Mouse (Mus musculus) CH12.LX (cell line): ENCODE measurements at regions not wholly inside any gene's neighbourhood (a gene's known extent, or its start where the extent isn't known, plus 50 kb on each side); places are given as distances from the start of the nearest gene placed in this dataset.

Experiments
- DNase-seq: peaks from one replicate; pipeline ENCODE4 v3.0.0-alpha.2; 2013; ENCODE audit errors: extremely low read depth
- H3K27ac ChIP-seq: 2 replicates; pipeline ENCODE4 v1.5.1; 2012; ENCODE audit warnings: low read depth, mild to moderate bottlenecking, control low read depth, moderate library complexity; ENCODE audit not compliant: insufficient read depth
- H3K27me3 ChIP-seq: replicated peaks from 2 replicates; pipeline ENCODE3; 2012; ENCODE audit warnings: inconsistent platforms
- H3K36me3 ChIP-seq, 2 experiments: replicated peaks in 1 of 2; 2 replicates each; pipeline versions ENCODE3 to v1.6.1; 2012; ENCODE audit warnings: inconsistent platforms in 1 of 2, low read length in 1 of 2, mild to moderate bottlenecking in 1 of 2, mixed read lengths in 1 of 2, moderate library complexity in 1 of 2; ENCODE audit not compliant: control insufficient read depth in 1 of 2, insufficient read depth in 1 of 2
- H3K4me1 ChIP-seq, 2 experiments: 2 replicates each; pipeline ENCODE4 v1.6.1; 2012; ENCODE audit warnings: inconsistent platforms in 1 of 2, moderate library complexity in 1 of 2; ENCODE audit not compliant: insufficient read depth in 2 of 2, control insufficient read depth in 1 of 2
- H3K4me2 ChIP-seq: 2 replicates; pipeline ENCODE4 v1.6.1; 2012; ENCODE audit warnings: low read depth, mild to moderate bottlenecking, control low read depth; ENCODE audit not compliant: poor library complexity, insufficient read depth, severe bottlenecking
- H3K4me3 ChIP-seq, 3 experiments: fragments of 150-350 bp in 1 of 3; sonication (generic) in 1 of 3; replicated peaks in 1 of 3; 2 replicates each; pipeline versions ENCODE3 to v1.5.1; 2011 to 2012; ENCODE audit warnings: low read depth in 2 of 3, low read length in 2 of 3, mild to moderate bottlenecking in 2 of 3, moderate library complexity in 2 of 3, control low read depth in 1 of 3, improper control_type of control experiment in 1 of 3, inconsistent platforms in 1 of 3, mixed read lengths in 1 of 3; ENCODE audit not compliant: poor library complexity in 1 of 3
- H3K79me2 ChIP-seq: replicated peaks from 2 replicates; pipeline ENCODE4 v1.6.1; 2012; ENCODE audit warnings: mild to moderate bottlenecking, moderate library complexity; ENCODE audit not compliant: control insufficient read depth, poor library complexity, insufficient read depth, severe bottlenecking; ENCODE audit errors: extremely low read depth
- H3K9ac ChIP-seq: 2 replicates; pipeline ENCODE4 v1.6.1; 2012; ENCODE audit warnings: low read depth, mild to moderate bottlenecking, control low read depth, moderate library complexity; ENCODE audit not compliant: insufficient read depth
- H3K9me3 ChIP-seq: replicated peaks from 2 replicates; pipeline ENCODE3; 2012; ENCODE audit warnings: low read length, inconsistent platforms, mixed read lengths
- CHD1 ChIP-seq: IDR thresholded peaks from 2 replicates; pipeline ENCODE4 v1.6.1; 2012; ENCODE audit warnings: low read depth, low read length, improper control_type of control experiment, inconsistent platforms
- CHD2 ChIP-seq: IDR thresholded peaks from 2 replicates; pipeline ENCODE4 v1.6.1; 2011; ENCODE audit warnings: low read length, improper control_type of control experiment
- E2F4 ChIP-seq: IDR thresholded peaks from 2 replicates; pipeline ENCODE4 v1.6.1; 2011; ENCODE audit warnings: low read depth, low read length, improper control_type of control experiment; ENCODE audit not compliant: insufficient replicate concordance
- EP300 ChIP-seq: IDR thresholded peaks from 2 replicates; pipeline ENCODE4 v1.6.1; 2011; ENCODE audit warnings: low read length, improper control_type of control experiment
- JUND ChIP-seq: conservative IDR thresholded peaks from 2 replicates; pipeline ENCODE4 v1.6.1; 2011; ENCODE audit warnings: low read depth, low read length, improper control_type of control experiment
- KAT2A ChIP-seq: IDR thresholded peaks from 2 replicates; pipeline ENCODE4 v1.6.1; 2012; ENCODE audit warnings: low read length, improper control_type of control experiment, inconsistent platforms; ENCODE audit not compliant: insufficient replicate concordance
- MAX ChIP-seq: IDR thresholded peaks from 2 replicates; pipeline ENCODE4 v1.6.1; 2011; ENCODE audit warnings: low read length, improper control_type of control experiment
- MAZ ChIP-seq: IDR thresholded peaks from 2 replicates; pipeline ENCODE4 v1.6.1; 2012; ENCODE audit warnings: low read depth, mild to moderate bottlenecking, inconsistent platforms, low read length, improper control_type of control experiment, moderate library complexity
- MEF2A ChIP-seq: IDR thresholded peaks from 2 replicates; pipeline ENCODE4 v1.6.1; 2014; ENCODE audit warnings: low read depth, mild to moderate bottlenecking, inconsistent platforms, low read length, improper control_type of control experiment, borderline replicate concordance
- MXI1 ChIP-seq: IDR thresholded peaks from 2 replicates; pipeline ENCODE4 v1.6.1; 2011; ENCODE audit warnings: mild to moderate bottlenecking, low read depth, low read length, improper control_type of control experiment
- NRF1 ChIP-seq: IDR thresholded peaks from 2 replicates; pipeline ENCODE4 v1.6.1; 2014; ENCODE audit warnings: low read depth, mild to moderate bottlenecking, inconsistent platforms, low read length, improper control_type of control experiment, moderate library complexity
- USF1 ChIP-seq: IDR thresholded peaks from 2 replicates; pipeline ENCODE4 v1.6.1; 2014; ENCODE audit warnings: low read depth, mild to moderate bottlenecking, inconsistent platforms, low read length, improper control_type of control experiment
- ZC3H11A ChIP-seq: IDR thresholded peaks from 2 replicates; pipeline ENCODE4 v1.6.1; 2012; ENCODE audit warnings: low read depth, mild to moderate bottlenecking, inconsistent platforms, low read length, improper control_type of control experiment
- dilution Hi-C: fragments of 300-500 bp; cut with MboI; formaldehyde crosslinking; loops from 2 replicates; pipeline ENCODE4 v1.14.3; 2020; ENCODE audit warnings: low sequenced_read_pairs; ENCODE audit not compliant: extremely low pct_unique_long_range_greater_than_20kb, extremely low pct_ligation_motif_present
- in situ Hi-C: fragments of 300-500 bp; cut with MboI; formaldehyde crosslinking; loops from 3 replicates; pipeline ENCODE4 v1.14.3; 2019; ENCODE audit warnings: low sequenced_read_pairs, low pct_ligation_motif_present, low pct_unique_long_range_greater_than_20kb, mixed read lengths

DNA sequence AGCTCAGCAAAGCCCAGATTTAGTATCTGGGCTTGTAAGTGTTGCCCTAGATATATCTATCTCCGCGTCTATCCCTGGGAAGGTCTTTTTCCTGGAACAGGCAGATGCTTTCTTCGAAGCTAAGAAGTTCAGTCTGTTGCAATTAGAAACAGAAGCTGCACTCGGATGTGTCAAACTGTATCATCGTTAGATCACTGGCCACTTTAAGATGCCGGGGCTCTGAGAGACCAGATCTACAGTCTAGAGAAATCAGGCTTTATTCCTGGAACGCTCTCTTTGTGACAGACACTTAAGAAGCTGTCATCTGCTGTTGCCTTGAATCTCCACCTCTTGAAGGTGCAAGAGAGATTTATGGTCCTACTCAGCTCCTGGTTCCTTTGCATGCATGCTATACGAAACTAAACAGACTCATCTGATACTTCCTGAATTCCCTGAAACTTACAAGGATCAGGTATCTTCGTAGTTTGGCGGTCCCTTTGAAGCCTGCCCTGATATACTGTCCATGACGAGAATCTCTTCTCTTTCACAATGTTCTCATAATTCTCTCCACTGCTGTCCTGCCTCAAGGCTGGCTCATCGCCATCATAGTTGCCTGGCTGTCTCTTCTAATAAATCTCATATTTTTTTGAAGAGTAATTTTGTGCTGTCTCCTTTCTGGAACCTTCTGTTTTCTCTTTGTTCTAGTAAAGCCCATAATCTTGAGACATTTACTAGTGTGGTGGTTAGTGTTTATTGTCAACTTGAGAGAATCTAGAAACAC lies 88.8 kb upstream of the C2cd4b start:
- H3K4me3 ChIP-seq, result no peak overlapping the region
- H3K4me2 ChIP-seq, result no peak overlapping the region
- H3K36me3 ChIP-seq, result no peaks in the 10 kb centered on the region
- H3K9me3 ChIP-seq, result no peaks in the 10 kb centered on the region
- H3K4me1 ChIP-seq, result no peaks in the 10 kb centered on the region
- in situ Hi-C loops, result no loop called here
- dilution Hi-C loops, result no loop called here
- no peak overlapping the region for H3K27ac ChIP-seq
- H3K27me3 ChIP-seq, result no peaks in the 10 kb centered on the region
- TF ChIP-seq MEF2A, result no peak
- no peak for TF ChIP-seq ZC3H11A
- no peak for TF ChIP-seq USF1
- TF ChIP-seq EP300, result no peak
- no peak for TF ChIP-seq CHD2
- TF ChIP-seq MAZ, result no peak
- TF ChIP-seq MAX, result no peak
- DNase-seq, result no peak
- H3K9ac ChIP-seq, result no peak overlapping the region
- no peaks in the 10 kb centered on the region for H3K79me2 ChIP-seq

DNA sequence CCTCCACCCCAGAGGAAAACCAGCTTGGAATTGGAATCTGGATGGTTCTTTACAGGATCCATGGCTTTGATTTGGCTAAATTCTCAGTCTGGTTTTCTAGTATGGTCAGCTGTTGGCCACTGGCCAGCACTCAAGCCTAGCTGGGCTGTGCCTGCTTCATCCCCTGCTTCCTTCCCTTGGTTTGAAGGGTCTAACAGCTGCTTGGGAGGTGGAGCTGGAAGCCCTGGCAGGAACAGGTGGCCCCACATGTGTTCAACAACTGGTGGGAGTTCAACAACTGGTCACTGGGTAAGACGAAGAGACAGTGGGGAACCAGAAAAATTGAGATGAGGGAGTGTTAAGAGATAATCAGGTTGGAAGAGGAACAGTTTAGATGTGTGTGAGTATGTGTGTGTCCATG lies 82.3 kb upstream of the C2cd4b start:
- Histone ChIP-seq H3K4me1 (peaks cover 0 to 4% of the 10 kb centered on the region in 2 experiments; a peak in 1 of 4 replicates), H3K27me3 (no peaks in the 10 kb centered on the region), H3K4me2 (no peak overlapping the region), H3K4me3 (no peak overlapping the region), H3K79me2 (no peaks in the 10 kb centered on the region), H3K36me3 (no peaks in the 10 kb centered on the region), H3K9ac (no peak overlapping the region), H3K9me3 (no peaks in the 10 kb centered on the region), H3K27ac (no peak overlapping the region)
- TF ChIP-seq MXI1 (no peak), ZC3H11A (no peak), NRF1 (no peak), KAT2A (no peak), E2F4 (no peak), JUND (no peak), MEF2A (no peak), CHD1 (no peak)
- in situ Hi-C loops, result no loop called here
- dilution Hi-C loops, result no loop called here
- DNase-seq, result no peak
